Mouse (Mus musculus): ENCODE data around the gene Ppie. TPM values are rescaled to one million over a fixed set of nuclear protein-coding genes. Genes with fewer than 3 reads are reported as not detected.
"Not testable (repeated sequence)": the region's sequence is repeated elsewhere in the genome, so short reads cannot be mapped to it uniquely, and the experiment has no call there.

Ppie gene
- polyA plus RNA-seq, 1 experiment from 2014 or later, result 52.1 TPM

GRCm38 (mm10) chr4:123106864-123107263 lies 32.9 kb downstream of the Ppie start:
- Histone ChIP-seq H3K4me3 (ENCODE audit: low read depth, low read length) (no peak overlapping the region), H3K36me3 (ENCODE audit: control insufficient read depth, insufficient read depth, low read length) (no peaks in the 10 kb centered on the region), H3K27ac (ENCODE audit: low read length) (no peak overlapping the region), H3K9ac (ENCODE audit: low read depth, low read length) (no peak overlapping the region), H3K27me3 (ENCODE audit: control insufficient read depth, insufficient read depth, low read depth, low read length) (peaks cover 28% of the 10 kb centered on the region), H3K4me2 (ENCODE audit: low read length) (no peak overlapping the region), H3K4me1 (ENCODE audit: control insufficient read depth, insufficient read depth, low read length) (peaks cover 6% of the 10 kb centered on the region; the same call in 1 of the 2 replicates), H3K9me3 (replicated peaks; ENCODE audit: control insufficient read depth, low read length, poor library complexity, severe bottlenecking) (no peaks in the 10 kb centered on the region)
- WGBS, result 85% methylated on average over 2 of the region's 2 CpGs
- ATAC-seq, result no peak

GRCm38 (mm10) chr4:123105929-123106328 lies 33.8 kb downstream of the Ppie start:
- WGBS, result 91% methylated on average over 7 of the region's 7 CpGs
- not testable (repeated sequence) for ATAC-seq

GRCm38 (mm10) chr4:123105451-123105790 lies 34.3 kb downstream of the Ppie start:
- Histone ChIP-seq H3K9me3 (replicated peaks; ENCODE audit: control insufficient read depth, low read length, poor library complexity, severe bottlenecking) (no peaks in the 10 kb centered on the region), H3K36me3 (ENCODE audit: control insufficient read depth, insufficient read depth, low read length) (no peaks in the 10 kb centered on the region), H3K27me3 (ENCODE audit: control insufficient read depth, insufficient read depth, low read depth, low read length) (peaks cover 28% of the 10 kb centered on the region), H3K4me2 (ENCODE audit: low read length) (peak overlapping the region; percentile 58), H3K9ac (ENCODE audit: low read depth, low read length) (peak overlapping the region; percentile 13; the same call in 1 of the 2 replicates), H3K4me1 (ENCODE audit: control insufficient read depth, insufficient read depth, low read length) (peaks cover 6% of the 10 kb centered on the region; the same call in 1 of the 2 replicates), H3K4me3 (ENCODE audit: low read depth, low read length) (peak overlapping the region; percentile 31), H3K27ac (ENCODE audit: low read length) (no peak overlapping the region)
- WGBS, result 35% methylated on average over 24 of the region's 24 CpGs
- ATAC-seq, result peak; percentile 42; the same call in 1 of the 2 replicates

More at GRCm38 (mm10) chr4:123105929-123106328, 33.8 kb downstream of the Ppie start:
- not testable (repeated sequence) for H3K36me3 ChIP-seq (ENCODE audit: control insufficient read depth, insufficient read depth, low read length); H3K4me2 ChIP-seq (ENCODE audit: low read length); H3K4me3 ChIP-seq (ENCODE audit: low read depth, low read length); H3K9ac ChIP-seq (ENCODE audit: low read depth, low read length); H3K9me3 ChIP-seq (replicated peaks; ENCODE audit: control insufficient read depth, low read length, poor library complexity, severe bottlenecking); H3K4me1 ChIP-seq (ENCODE audit: control insufficient read depth, insufficient read depth, low read length); H3K27ac ChIP-seq (ENCODE audit: low read length)
- H3K27me3 ChIP-seq (ENCODE audit: control insufficient read depth, insufficient read depth, low read depth, low read length), result peaks cover 28% of the 10 kb centered on the region

- 6% methylated on average over 74 of the region's 75 CpGs for WGBS
- no peaks in the 10 kb centered on the region for H3K9me3 ChIP-seq (replicated peaks; ENCODE audit: control insufficient read depth, low read length, poor library complexity, severe bottlenecking)
- ATAC-seq, result peak; percentile 60
Measured at GRCm38 (mm10) chr4:123104651-123105450, 34.9 kb downstream of the Ppie start, which contains the start of gene Bmp8b. Gene Bmp8b (plus strand): TSS chr4:123105165.

GRCm38 (mm10) chr4:123093869-123094268 lies 45.9 kb downstream of the Ppie start:
- Histone ChIP-seq H3K27ac (ENCODE audit: low read length) (no peak overlapping the region), H3K9ac (ENCODE audit: low read depth, low read length) (no peak overlapping the region), H3K27me3 (ENCODE audit: control insufficient read depth, insufficient read depth, low read depth, low read length) (no peaks in the 10 kb centered on the region), H3K4me1 (ENCODE audit: control insufficient read depth, insufficient read depth, low read length) (no peaks in the 10 kb centered on the region), H3K36me3 (ENCODE audit: control insufficient read depth, insufficient read depth, low read length) (no peaks in the 10 kb centered on the region), H3K9me3 (replicated peaks; ENCODE audit: control insufficient read depth, low read length, poor library complexity, severe bottlenecking) (no peaks in the 10 kb centered on the region), H3K4me3 (ENCODE audit: low read depth, low read length) (no peak overlapping the region), H3K4me2 (ENCODE audit: low read length) (no peak overlapping the region)
- 79% methylated on average over 8 of the region's 9 CpGs for WGBS
- no peak for ATAC-seq

More at GRCm38 (mm10) chr4:123104651-123105450, 34.9 kb downstream of the Ppie start, which contains the start of gene Bmp8b:
- peaks cover 28% of the 10 kb centered on the region for H3K27me3 ChIP-seq (ENCODE audit: control insufficient read depth, insufficient read depth, low read depth, low read length)
- peaks cover 6% of the 10 kb centered on the region; the same call in 1 of the 2 replicates for H3K4me1 ChIP-seq (ENCODE audit: control insufficient read depth, insufficient read depth, low read length)
- peak within 1 kb of the TSS; percentile 13; the same call in 1 of the 2 replicates for H3K9ac ChIP-seq (ENCODE audit: low read depth, low read length)
- no peaks in the 10 kb centered on the region for H3K36me3 ChIP-seq (ENCODE audit: control insufficient read depth, insufficient read depth, low read length)
- H3K4me2 ChIP-seq (ENCODE audit: low read length), result peak within 1 kb of the TSS; percentile 58
- H3K4me3 ChIP-seq (ENCODE audit: low read depth, low read length), result peak within 1 kb of the TSS; percentile 31
- no peak within 1 kb of the TSS for H3K27ac ChIP-seq (ENCODE audit: low read length)

GRCm38 (mm10) chr4:123093064-123093776 lies 46.5 kb downstream of the Ppie start:
- WGBS, result 66% methylated on average over 17 of the region's 17 CpGs
- Histone ChIP-seq H3K4me1 (ENCODE audit: control insufficient read depth, insufficient read depth, low read length) (no peaks in the 10 kb centered on the region), H3K4me3 (ENCODE audit: low read depth, low read length) (no peak overlapping the region), H3K9ac (ENCODE audit: low read depth, low read length) (no peak overlapping the region), H3K27ac (ENCODE audit: low read length) (no peak overlapping the region), H3K36me3 (ENCODE audit: control insufficient read depth, insufficient read depth, low read length) (no peaks in the 10 kb centered on the region), H3K9me3 (replicated peaks; ENCODE audit: control insufficient read depth, low read length, poor library complexity, severe bottlenecking) (no peaks in the 10 kb centered on the region), H3K27me3 (ENCODE audit: control insufficient read depth, insufficient read depth, low read depth, low read length) (no peaks in the 10 kb centered on the region), H3K4me2 (ENCODE audit: low read length) (no peak overlapping the region)
- ATAC-seq, result no peak

- Histone ChIP-seq H3K9ac (ENCODE audit: low read depth, low read length) (no peak overlapping the region), H3K27me3 (ENCODE audit: control insufficient read depth, insufficient read depth, low read depth, low read length) (no peaks in the 10 kb centered on the region), H3K4me3 (ENCODE audit: low read depth, low read length) (no peak overlapping the region), H3K9me3 (replicated peaks; ENCODE audit: control insufficient read depth, low read length, poor library complexity, severe bottlenecking) (no peaks in the 10 kb centered on the region), H3K27ac (ENCODE audit: low read length) (no peak overlapping the region), H3K4me1 (ENCODE audit: control insufficient read depth, insufficient read depth, low read length) (no peaks in the 10 kb centered on the region), H3K36me3 (ENCODE audit: control insufficient read depth, insufficient read depth, low read length) (no peaks in the 10 kb centered on the region), H3K4me2 (ENCODE audit: low read length) (no peak overlapping the region)
- 66% methylated on average over 5 of the region's 5 CpGs for WGBS
- no peak for ATAC-seq
Measured at GRCm38 (mm10) chr4:123092621-123093020, 47.1 kb downstream of the Ppie start.

GRCm38 (mm10) chr4:123086381-123086780 lies 53.4 kb downstream of the Ppie start:
- H3K4me3 ChIP-seq (ENCODE audit: low read depth, low read length), result no peak overlapping the region
- WGBS, result 88% methylated on average over 4 of the region's 4 CpGs
- no peak for ATAC-seq
- no peaks in the 10 kb centered on the region for H3K9me3 ChIP-seq (replicated peaks; ENCODE audit: control insufficient read depth, low read length, poor library complexity, severe bottlenecking)
- no peak overlapping the region for H3K27ac ChIP-seq (ENCODE audit: low read length)
- H3K27me3 ChIP-seq (ENCODE audit: control insufficient read depth, insufficient read depth, low read depth, low read length), result no peaks in the 10 kb centered on the region
- H3K4me2 ChIP-seq (ENCODE audit: low read length), result no peak overlapping the region
- no peaks in the 10 kb centered on the region for H3K4me1 ChIP-seq (ENCODE audit: control insufficient read depth, insufficient read depth, low read length)
- no peaks in the 10 kb centered on the region for H3K36me3 ChIP-seq (ENCODE audit: control insufficient read depth, insufficient read depth, low read length)
- no peak overlapping the region for H3K9ac ChIP-seq (ENCODE audit: low read depth, low read length)

- H3K4me1 ChIP-seq (ENCODE audit: control insufficient read depth, insufficient read depth, low read length), result no peaks in the 10 kb centered on the region
- H3K9me3 ChIP-seq (replicated peaks; ENCODE audit: control insufficient read depth, low read length, poor library complexity, severe bottlenecking), result no peaks in the 10 kb centered on the region
- no peak overlapping the region for H3K9ac ChIP-seq (ENCODE audit: low read depth, low read length)
- no peak overlapping the region for H3K4me3 ChIP-seq (ENCODE audit: low read depth, low read length)
- no peaks in the 10 kb centered on the region for H3K36me3 ChIP-seq (ENCODE audit: control insufficient read depth, insufficient read depth, low read length)
- H3K27me3 ChIP-seq (ENCODE audit: control insufficient read depth, insufficient read depth, low read depth, low read length), result no peaks in the 10 kb centered on the region
- no peak overlapping the region for H3K4me2 ChIP-seq (ENCODE audit: low read length)
- H3K27ac ChIP-seq (ENCODE audit: low read length), result no peak overlapping the region
- 74% methylated on average over 2 of the region's 2 CpGs for WGBS
- no peak for ATAC-seq
Measured at GRCm38 (mm10) chr4:123085290-123085689, 54.5 kb downstream of the Ppie start.

All from midbrain, embryonic 16.5 days (tissue).